Mouse (Mus musculus): ENCODE results near the gene Gm49318.

The Gm49318 gene

DNA sequence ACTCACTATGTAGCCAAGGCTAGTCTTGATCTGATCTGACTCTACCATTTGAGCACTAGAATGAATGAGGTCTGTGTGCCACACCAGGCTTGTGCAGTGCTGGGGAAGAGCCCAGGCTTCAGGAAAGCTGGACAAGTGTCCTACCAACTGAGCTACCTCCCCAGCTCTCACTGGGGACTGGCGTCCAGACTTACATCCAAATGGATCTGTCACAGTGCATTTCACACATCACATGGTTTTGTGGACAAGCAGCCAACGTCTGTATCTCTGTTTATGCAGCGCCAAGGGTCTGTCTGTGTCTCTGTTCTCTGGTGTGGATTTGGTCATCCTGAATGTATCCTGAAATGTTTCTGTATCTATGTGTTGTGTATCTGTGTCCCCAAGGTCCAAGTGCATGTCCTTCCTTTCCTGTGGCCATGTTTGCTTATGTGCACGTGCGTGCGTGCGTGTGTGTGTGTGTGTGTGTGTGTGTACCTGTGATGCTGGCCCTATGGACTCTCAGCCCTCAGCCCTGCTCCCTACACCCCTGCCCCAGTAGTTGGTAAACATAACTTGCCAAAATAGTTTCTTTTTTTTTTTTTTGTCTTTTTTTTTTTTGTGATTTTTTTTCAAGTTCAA lies 53.7 kb downstream of the Gm49318 start:
- DNase-seq = no peak

DNA sequence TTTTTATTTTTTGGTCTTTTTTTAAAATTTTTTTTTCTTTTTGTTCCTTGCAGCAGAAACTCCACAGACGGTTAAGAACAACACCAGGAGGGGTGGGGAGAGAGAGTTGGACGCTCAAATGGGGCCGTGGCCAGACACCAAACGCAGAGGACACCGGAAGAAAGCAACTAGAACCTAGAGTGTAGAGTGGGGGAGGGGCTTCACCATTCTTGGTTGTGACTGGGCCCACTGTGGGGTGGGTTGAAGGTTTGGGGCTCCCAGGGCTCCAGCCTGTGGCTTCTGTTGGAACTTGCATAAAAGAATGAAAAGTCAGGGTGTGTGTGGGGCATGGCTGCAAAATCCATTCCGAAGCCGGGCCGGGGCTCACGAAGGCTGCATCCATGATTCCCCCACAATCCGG lies 54.8 kb downstream of the Gm49318 start:
- DNase-seq = peak; percentile 47

DNA sequence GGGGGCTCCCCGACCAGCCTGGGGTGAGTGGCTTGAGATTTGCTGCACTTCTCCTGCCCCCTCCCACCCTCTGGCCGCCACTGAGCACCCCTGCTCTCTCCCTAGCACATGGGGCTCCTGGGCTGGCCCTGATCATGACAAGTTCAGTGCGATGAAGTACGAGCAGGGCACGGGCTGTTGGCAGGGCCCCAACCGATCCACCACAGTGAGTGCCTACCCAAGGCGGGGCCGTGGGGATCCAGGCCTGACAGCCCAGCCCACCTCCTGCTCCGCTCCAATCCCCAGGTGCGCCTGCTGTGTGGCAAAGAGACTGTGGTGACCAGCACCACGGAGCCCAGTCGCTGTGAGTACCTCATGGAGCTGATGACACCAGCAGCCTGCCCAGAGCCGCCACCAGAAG lies 58.3 kb downstream of the Gm49318 start:
- DNase-seq = no peak

DNA sequence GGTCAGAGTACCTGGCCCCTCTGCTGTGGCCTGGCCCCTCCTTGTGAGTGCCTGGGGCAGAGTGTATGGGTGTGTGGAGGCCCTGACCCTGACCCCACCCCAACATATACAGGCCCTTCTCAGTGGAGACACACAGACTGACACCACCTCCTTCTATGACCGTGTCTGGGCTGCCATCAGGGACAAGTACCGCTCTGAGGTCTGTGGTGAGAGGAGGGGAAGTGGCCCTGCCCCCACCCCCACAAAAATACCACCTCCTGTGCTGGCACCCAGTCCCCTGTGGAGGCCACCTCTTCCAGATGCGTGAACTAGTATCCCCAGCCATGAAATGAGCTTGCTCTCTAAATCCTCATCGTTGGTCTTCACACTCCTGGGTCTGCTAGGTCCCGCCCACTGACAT lies 60.0 kb downstream of the Gm49318 start:
- no peak for DNase-seq

DNA sequence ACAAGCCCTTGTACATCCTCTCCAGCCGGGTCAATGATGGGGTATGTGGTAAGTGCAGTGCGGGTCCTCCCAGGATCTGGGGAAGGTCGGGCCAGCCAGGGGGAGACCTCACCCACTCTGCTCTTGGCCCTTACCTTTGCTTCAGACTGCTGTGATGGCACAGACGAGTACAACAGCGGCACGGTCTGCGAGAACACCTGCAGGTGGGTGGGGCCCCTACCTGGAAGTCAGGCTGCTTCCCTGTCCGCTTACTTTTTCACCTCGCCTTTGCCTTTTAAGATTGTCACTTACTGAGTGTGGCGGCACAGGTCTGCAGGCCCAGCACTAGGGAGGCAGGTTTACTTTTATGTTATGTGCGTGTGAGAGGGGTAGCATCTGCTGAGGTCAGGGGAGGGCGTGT lies 66.5 kb downstream of the Gm49318 start:
- no peak for DNase-seq

DNA sequence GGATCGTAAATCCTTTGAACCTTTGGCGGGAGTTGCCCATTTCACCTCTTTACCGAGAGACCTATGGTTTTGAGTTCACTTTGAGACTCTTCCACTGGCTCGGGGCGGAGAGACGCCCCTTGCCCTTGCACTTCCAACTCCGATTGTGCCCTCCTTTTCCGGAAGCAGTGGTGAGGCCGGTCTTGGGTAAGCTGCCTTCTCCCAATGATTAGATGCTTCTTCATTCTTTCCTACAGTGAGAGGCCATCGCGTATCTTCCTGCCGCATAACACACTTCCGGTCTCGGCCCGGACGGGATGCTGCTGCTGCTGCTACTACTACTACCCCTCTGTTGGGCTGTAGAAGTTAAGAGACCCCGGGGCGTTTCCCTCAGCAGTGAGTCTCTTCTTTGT lies 67.9 kb downstream of the Gm49318 start:
- peak; percentile 65 for DNase-seq

DNA sequence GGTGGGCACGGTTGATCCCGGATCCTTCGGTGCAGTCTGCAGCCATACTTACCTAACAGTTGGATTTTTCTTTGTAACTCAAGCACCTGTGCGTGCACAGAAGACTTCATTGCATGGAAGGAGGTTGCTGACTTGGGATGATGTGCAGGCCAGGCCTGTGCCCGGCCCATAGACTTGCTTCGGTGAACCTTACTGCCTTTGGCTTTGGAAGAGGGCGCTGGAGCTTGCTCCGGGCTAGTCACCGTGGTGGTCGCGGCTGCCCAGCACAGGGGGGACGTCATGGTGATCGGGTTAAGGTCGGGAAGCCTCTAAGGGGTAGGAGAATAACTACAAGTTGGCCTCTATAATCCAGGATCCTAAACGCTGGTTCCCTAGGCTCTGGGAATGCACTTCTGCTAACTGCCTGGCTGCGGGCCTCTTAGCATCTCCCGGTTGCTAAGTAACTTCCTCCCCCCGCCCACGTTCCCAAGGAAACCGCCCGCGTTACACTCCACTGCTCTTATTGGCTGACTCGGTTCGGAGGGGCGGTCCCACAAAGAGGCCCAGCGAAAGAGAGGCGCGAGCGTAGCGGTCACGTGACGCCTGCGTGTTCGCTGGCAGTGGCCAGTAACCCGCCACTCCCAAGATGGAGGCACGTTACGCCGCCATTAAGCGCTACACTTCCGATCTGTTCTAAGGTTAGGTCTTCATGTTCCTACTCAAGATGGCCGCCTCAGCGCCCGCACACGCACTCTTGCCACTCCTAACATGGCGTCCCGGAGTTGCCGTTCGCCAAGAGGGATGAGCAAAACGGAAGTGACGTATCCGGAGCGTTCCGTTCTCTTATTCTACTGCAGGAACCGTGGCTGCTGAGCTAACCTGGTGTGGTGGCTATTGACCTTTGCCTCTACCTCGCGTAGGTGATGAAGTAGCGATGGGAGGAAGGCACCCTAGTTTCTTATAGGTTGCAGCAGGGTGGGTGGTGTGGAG lies 68.6 kb downstream of the Gm49318 start, which contains the start of the genes Ccdc151 and Prkcsh:
Gene Ccdc151 (minus strand): TSS at position 441 of the 969 bp plus-strand sequence.
Gene Prkcsh (plus strand): TSS at position 613 of the 969 bp plus-strand sequence.
- peak; percentile 98 for DNase-seq

- no peak for DNase-seq
Measured at GRCm38 (mm10) chr9:22001633-22002032, 69.4 kb downstream of the Gm49318 start.

DNA sequence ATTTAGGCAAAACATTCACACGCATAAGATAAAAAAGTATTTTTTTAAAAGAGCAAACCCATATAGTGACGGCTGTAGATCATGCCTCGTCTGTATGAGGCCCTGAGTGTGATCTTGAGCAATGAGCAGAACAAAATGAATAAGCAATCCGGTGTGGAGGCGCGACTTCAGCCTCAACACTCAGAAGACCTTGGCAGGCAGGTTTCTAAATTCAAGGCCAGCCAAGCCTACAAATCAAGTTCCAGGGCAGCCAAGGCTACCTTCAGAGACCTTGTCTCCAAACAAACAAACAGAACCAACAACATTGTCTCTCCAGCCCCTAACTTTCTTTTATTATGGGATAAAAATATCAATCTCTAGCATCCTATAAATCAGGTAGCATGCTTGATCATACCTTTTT lies 70.8 kb downstream of the Gm49318 start:
- no peak for DNase-seq

- DNase-seq = no peak
Measured at GRCm38 (mm10) chr9:21996178-21996867, 74.7 kb downstream of the Gm49318 start.

- DNase-seq = no peak
Measured at GRCm38 (mm10) chr9:21992227-21992626, 78.8 kb downstream of the Gm49318 start.

- DNase-seq = peak; percentile 57
Measured at GRCm38 (mm10) chr9:21989230-21990110, 81.6 kb downstream of the Gm49318 start, which contains the start of gene Rgl3. Gene Rgl3 (minus strand): TSS chr9:21989446.

GRCm38 (mm10) chr9:21988421-21989101 lies 82.5 kb downstream of the Gm49318 start:
- DNase-seq = peak; percentile 32

GRCm38 (mm10) chr9:21987592-21988342 lies 83.3 kb downstream of the Gm49318 start:
- DNase-seq = no peak
